In genomic region chr8:60616928-60617327, GRCm38 (mm10) we compare ENCODE assay signal across 8 mouse cellular contexts. TPM values are rescaled to one million over a fixed set of nuclear protein-coding genes. Genes with fewer than 3 reads are reported as not detected.
A peak's percentile ranks its signal among the peaks of the same experiment; 100 is the strongest.
DNase-seq lines count a peak whose midpoint lies in the region; ATAC-seq and TF ChIP-seq lines count a peak whose summit lies in the region.
"Had no signal": no experiment of that assay in that cellular context is flagged by ENCODE, and none has a peak within 500 bp of the region (broad histone marks: within the 10 kb centered on the region; RNA-seq: fewer than 3 reads in every experiment).

No protein-coding gene starts in this region.

- H3K4me3 ChIP-seq in kidney, embryonic 16.5 days (ENCODE audit: low read length), result no peak overlapping the region
- no peak overlapping the region for H3K4me3 ChIP-seq in CH12.LX (replicated peaks in 1 of 3; ENCODE audit: low read depth in 2 of 3, low read length in 2 of 3, poor library complexity in 1 of 3)
- no peak overlapping the region for H3K4me3 ChIP-seq in embryonic fibroblast, embryonic 13.5 days (ENCODE audit: insufficient read depth, low read length)
- H3K4me3 ChIP-seq in lung, embryonic 14.5 days (ENCODE audit: low read depth, low read length), result no peak overlapping the region
- H3K4me3 ChIP-seq: embryonic facial prominence, embryonic 12.5 days had no signal

- no peak overlapping the region for H3K9ac ChIP-seq in kidney, embryonic 16.5 days (replicated peaks; ENCODE audit: low read length)
- no peak overlapping the region for H3K9ac ChIP-seq in CH12.LX (ENCODE audit: insufficient read depth, low read depth)
- no peak overlapping the region for H3K9ac ChIP-seq in lung, embryonic 14.5 days
- H3K9ac ChIP-seq: embryonic facial prominence, embryonic 12.5 days had no signal

- TF ChIP-seq POLR2A in CH12.LX (IDR thresholded peaks at IDR 0.05; ENCODE audit: low read depth, low read length), result no peak
- no peak for TF ChIP-seq POLR2A in embryonic fibroblast, embryonic 13.5 days (IDR thresholded peaks at IDR 0.05; ENCODE audit: low read depth, low read length)

- H3K27me3 ChIP-seq in kidney, embryonic 16.5 days (ENCODE audit: insufficient read depth, low read length), result no peaks in the 10 kb centered on the region
- no peaks in the 10 kb centered on the region for H3K27me3 ChIP-seq in CH12.LX (replicated peaks)
- no peaks in the 10 kb centered on the region for H3K27me3 ChIP-seq in lung, embryonic 14.5 days (ENCODE audit: insufficient read depth, low read length)
- H3K27me3 ChIP-seq: embryonic facial prominence, embryonic 12.5 days had no signal

- dilution Hi-C loops in CH12.LX (cut with MboI; ENCODE audit: extremely low pct_ligation_motif_present, extremely low pct_unique_long_range_greater_than_20kb, low sequenced_read_pairs), result no loop called here

- no peaks in the 10 kb centered on the region for H3K9me3 ChIP-seq in kidney, embryonic 16.5 days (ENCODE audit: low read length)
- H3K9me3 ChIP-seq in CH12.LX (replicated peaks; ENCODE audit: low read length), result no peaks in the 10 kb centered on the region
- H3K9me3 ChIP-seq in lung, embryonic 14.5 days (ENCODE audit: low read depth, low read length), result no peaks in the 10 kb centered on the region
- H3K9me3 ChIP-seq: embryonic facial prominence, embryonic 12.5 days had no signal

- no peak overlapping the region for H3K4me2 ChIP-seq in kidney, embryonic 16.5 days (replicated peaks; ENCODE audit: low read depth, low read length)
- H3K4me2 ChIP-seq in CH12.LX (ENCODE audit: insufficient read depth, low read depth, poor library complexity, severe bottlenecking), result no peak overlapping the region
- no peak overlapping the region for H3K4me2 ChIP-seq in lung, embryonic 14.5 days
- H3K4me2 ChIP-seq: embryonic facial prominence, embryonic 12.5 days had no signal

- in situ Hi-C loops in CH12.LX (cut with MboI; ENCODE audit: low pct_ligation_motif_present, low pct_unique_long_range_greater_than_20kb, low sequenced_read_pairs), result loop anchor here (10.0 to 25.0 kb wide), 3 partner anchors 248 to 895 kb away; no protein-coding TSS in a partner anchor

- peak in 1 of 2 experiments; percentile 81; a peak in 3 of 4 replicates for TF ChIP-seq CTCF in CH12.LX (conservative IDR thresholded peaks at IDR 0.05 in 1 of 2, IDR thresholded peaks at IDR 0.05 in 1 of 2; ENCODE audit: low read depth in 2 of 2, low read length in 2 of 2)
- no peak for TF ChIP-seq CTCF in embryonic fibroblast, embryonic 13.5 days (IDR thresholded peaks at IDR 0.05; ENCODE audit: borderline replicate concordance, insufficient read depth, low read length)
- peak; percentile 55 for TF ChIP-seq CTCF in lung, embryonic 14.5 days (IDR thresholded peaks at IDR 0.05; ENCODE audit: low read depth)

- DNase-seq in kidney, adult 18-20 months, result peak; percentile 31
- peak; percentile 38 for DNase-seq in CH12.LX (ENCODE audit: extremely low read depth)
- DNase-seq in Muller cell, postnatal 12 days (ENCODE audit: inconsistent ontology term), result peak; percentile 45
- DNase-seq in lung, embryonic 14.5 days, result peak; percentile 89

- no peaks in the 10 kb centered on the region for H3K4me1 ChIP-seq in kidney, embryonic 16.5 days (ENCODE audit: insufficient read depth, low read length)
- H3K4me1 ChIP-seq in CH12.LX (ENCODE audit: control insufficient read depth in 1 of 2, insufficient read depth in 2 of 2), result peaks cover 2 to 3% of the 10 kb centered on the region in 2 experiments; a peak in 3 of 4 replicates
- H3K4me1 ChIP-seq in embryonic fibroblast, embryonic 13.5 days (ENCODE audit: control insufficient read depth, insufficient read depth, low read length), result no peaks in the 10 kb centered on the region; the same call in 1 of the 2 replicates
- H3K4me1 ChIP-seq in lung, embryonic 14.5 days (ENCODE audit: insufficient read depth), result no peaks in the 10 kb centered on the region
- H3K4me1 ChIP-seq: embryonic facial prominence, embryonic 12.5 days had no signal

- WGBS in kidney, embryonic 16.5 days, result 38% methylated on average over 2 of the region's 2 CpGs
- 33% methylated on average over 2 of the region's 2 CpGs for WGBS in lung, embryonic 14.5 days

- TF ChIP-seq EP300 in CH12.LX (IDR thresholded peaks at IDR 0.05; ENCODE audit: low read length), result no peak

- no peak for ATAC-seq in kidney, embryonic 16.5 days (ENCODE audit: low FRiP score, low TSS enrichment)
- ATAC-seq in lung, embryonic 14.5 days (ENCODE audit: insufficient read depth), result no peak
- ATAC-seq in inflammation-experienced regulatory T-cells, adult 6 months, result no peak

- H3K27ac ChIP-seq in kidney, embryonic 16.5 days (ENCODE audit: low read length), result no peak overlapping the region
- H3K27ac ChIP-seq in CH12.LX (ENCODE audit: insufficient read depth, low read depth), result no peak overlapping the region
- H3K27ac ChIP-seq in embryonic fibroblast, embryonic 13.5 days (ENCODE audit: insufficient read depth, low read length), result peak overlapping the region; percentile 64; the same call in 1 of the 2 replicates
- H3K27ac ChIP-seq in lung, embryonic 14.5 days (ENCODE audit: low read depth), result no peak overlapping the region
- H3K27ac ChIP-seq: embryonic facial prominence, embryonic 12.5 days had no signal

- TF ChIP-seq RAD21 in CH12.LX (IDR thresholded peaks at IDR 0.05; ENCODE audit: low read depth, low read length), result peak; percentile 88

- H3K36me3 ChIP-seq in kidney, embryonic 16.5 days (ENCODE audit: insufficient read depth, low read length), result no peaks in the 10 kb centered on the region
- H3K36me3 ChIP-seq in CH12.LX (replicated peaks in 1 of 2; ENCODE audit: control insufficient read depth in 1 of 2, insufficient read depth in 1 of 2, low read length in 1 of 2), result no peaks in the 10 kb centered on the region
- no peaks in the 10 kb centered on the region for H3K36me3 ChIP-seq in lung, embryonic 14.5 days (ENCODE audit: insufficient read depth)
- H3K36me3 ChIP-seq: embryonic facial prominence, embryonic 12.5 days had no signal

- H3K79me2 ChIP-seq in CH12.LX (replicated peaks; ENCODE audit: control insufficient read depth, extremely low read depth, insufficient read depth, poor library complexity, severe bottlenecking), result no peaks in the 10 kb centered on the region

TF ChIP-seq in CH12.LX, 34 proteins besides CTCF, POLR2A, EP300 and RAD21:
- TF ChIP-seq ZC3H11A (IDR thresholded peaks at IDR 0.05; ENCODE audit: low read depth, low read length) (peak; percentile 64), SMC3 (IDR thresholded peaks at IDR 0.05; ENCODE audit: low read depth, low read length) (peak; percentile 78), PAX5 (IDR thresholded peaks at IDR 0.05; ENCODE audit: low read length) (no peak)

RNA-seq across cellular contexts. Expression of gene Mfap3l, which starts 15.7 kb away (rescaled TPM):
- 6.5 and 6.8 TPM in 2 replicates for polyA plus RNA-seq in kidney, embryonic 16.5 days (2015; fragmentation: Nextera tagmentation; extraction: Ambion mirVana)
- 0.29 and 0.98 TPM in 2 replicates for total RNA-seq in CH12.LX (2012; rRNA removed)
- 0.05 and 0.08 TPM in 2 replicates for total RNA-seq in CH12.LX (2014; rRNA removed)
- 0.12 and 0.24 TPM in 2 replicates for polyA plus RNA-seq in CH12.LX (2012; ENCODE audit: insufficient read length, low read depth)
- 9.1 and 20.9 TPM in 2 replicates for polyA plus RNA-seq in embryonic fibroblast, embryonic 13.5 days (2011; ENCODE audit: insufficient read length, low read depth, missing spikeins)
- polyA plus RNA-seq in lung, embryonic 14.5 days (2014; fragmentation: Nextera tagmentation; extraction: Ambion mirVana), result 5.6 and 5.7 TPM in 2 replicates
- polyA plus RNA-seq in inflammation-experienced regulatory T-cells, adult 6 months (2017; shearing (Covaris generic)), result under 1 TPM in 1 of 3 experiments, not detected in 2; 0.15 TPM

Comparison
In these comparisons a context has a peak if more than half of its experiments do, and no peak if none do; other contexts are left out.
1. DNase-seq: peak in every context shown above with its lines; median percentile 89 in lung, embryonic 14.5 days; 45 in Muller cell, postnatal 12 days; 38 in CH12.LX; 31 in kidney, adult 18-20 months.